Mouse (Mus musculus) spleen, adult 2 months (tissue): ENCODE data around the gene Sap30bp.

Source experiments
- CTCF ChIP-seq: fragments of 200-500 bp; IDR thresholded peaks from 2 replicates; pipeline ENCODE4 v1.5.1; 2011; ENCODE audit warnings: mild to moderate bottlenecking, inconsistent platforms; ENCODE audit not compliant: insufficient read depth, insufficient read length, insufficient replicate concordance; ENCODE audit errors: extremely low read depth
- POLR2A ChIP-seq: fragments of 200-500 bp; IDR thresholded peaks from 2 replicates; pipeline ENCODE4 v1.6.1; 2011; ENCODE audit warnings: low read depth, low read length, inconsistent platforms

- TF ChIP-seq POLR2A: no peak
- TF ChIP-seq CTCF: no peak
Measured at GRCm38 (mm10) chr11:115974309-115975082, 41.4 kb downstream of the Sap30bp start, which contains the start of gene Itgb4.
